Mouse (Mus musculus) olfactory bulb, adult 2 months (tissue): ENCODE measurements around the gene Ncoa3.

Experiments
- CTCF ChIP-seq: fragments of 200-500 bp; IDR thresholded peaks from 2 replicates; pipeline ENCODE4 v1.5.1; 2012; ENCODE audit warnings: low read depth, mild to moderate bottlenecking, low read length, moderate library complexity; ENCODE audit not compliant: insufficient read depth
- POLR2A ChIP-seq: fragments of 200-500 bp; IDR thresholded peaks from 2 replicates; pipeline ENCODE4 v1.6.1; 2012; ENCODE audit warnings: mild to moderate bottlenecking, low read depth, low read length, moderate library complexity; ENCODE audit not compliant: insufficient read depth

DNA sequence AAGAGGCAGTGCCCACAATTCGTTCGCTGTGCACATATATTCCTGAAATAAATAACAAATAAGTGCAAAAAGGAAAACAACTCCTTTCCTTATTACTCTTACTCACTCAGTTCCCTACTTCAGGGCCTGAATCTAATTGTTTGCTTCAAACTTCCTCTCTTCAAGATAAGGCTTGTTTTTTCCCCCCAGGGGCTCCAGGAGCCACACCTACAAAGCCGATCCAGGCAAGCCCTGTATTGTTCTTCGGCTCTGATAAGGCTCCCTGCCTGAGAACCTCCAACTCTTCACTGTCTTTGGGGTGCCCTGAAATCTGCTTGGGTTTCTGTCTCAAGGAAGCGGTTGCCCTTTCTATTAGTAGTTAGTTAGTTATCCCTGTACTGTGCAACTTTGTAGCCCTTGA, 15.6 kb upstream of the Ncoa3 start:
- TF ChIP-seq POLR2A (no peak), CTCF (no peak)
